Mouse (Mus musculus) intestine, postnatal 0 days (tissue): ENCODE results near the gene B4galt2. TPM values are rescaled to one million over a fixed set of nuclear protein-coding genes. Genes with fewer than 3 reads are reported as not detected.

Experiments used
- ATAC-seq: fragments of 200-750 bp; cut with Nextera tagmentation; 2 replicates; pipeline ENCODE4 v1.8.0; 2017; ENCODE audit warnings: mild to moderate bottlenecking, moderate TSS enrichment, moderate library complexity
- H3K27ac ChIP-seq: fragments of 300-500 bp; sonication (generic); 2 replicates; pipeline ENCODE4 v1.5.1; 2014; ENCODE audit warnings: mild to moderate bottlenecking, low read depth, low read length, moderate library complexity
- H3K27me3 ChIP-seq: fragments of 300-500 bp; sonication (generic); replicated peaks from 2 replicates; pipeline ENCODE4 v1.6.1; 2014; ENCODE audit warnings: low read length, mixed read lengths; ENCODE audit not compliant: control insufficient read depth, insufficient read depth
- H3K36me3 ChIP-seq: fragments of 300-500 bp; sonication (generic); 2 replicates; pipeline ENCODE4 v1.6.1; 2014; ENCODE audit warnings: mild to moderate bottlenecking, moderate library complexity; ENCODE audit not compliant: control insufficient read depth, insufficient read depth
- H3K4me1 ChIP-seq: fragments of 300-500 bp; sonication (generic); replicated peaks from 2 replicates; pipeline ENCODE4 v1.6.1; 2014; ENCODE audit warnings: antibody characterized with exemption, low read length, mixed read lengths; ENCODE audit not compliant: control insufficient read depth, insufficient read depth
- H3K4me2 ChIP-seq: fragments of 300-500 bp; sonication (generic); replicated peaks from 2 replicates; pipeline ENCODE4 v1.6.1; 2014; ENCODE audit warnings: low read depth, mild to moderate bottlenecking, moderate library complexity
- H3K4me3 ChIP-seq: fragments of 300-500 bp; sonication (generic); 2 replicates; pipeline ENCODE4 v1.5.1; 2014; ENCODE audit warnings: low read depth, low read length
- H3K9ac ChIP-seq: fragments of 300-500 bp; sonication (generic); 2 replicates; pipeline ENCODE4 v1.6.1; 2014; ENCODE audit warnings: mild to moderate bottlenecking, low read depth, low read length
- H3K9me3 ChIP-seq: fragments of 300-500 bp; sonication (generic); 2 replicates; pipeline ENCODE4 v1.6.1; 2016; ENCODE audit warnings: mixed run types; ENCODE audit not compliant: control insufficient read depth
- CTCF ChIP-seq: sonication (generic); IDR thresholded peaks from 2 replicates; pipeline ENCODE4 v1.5.1; 2016; ENCODE audit warnings: low read depth, mild to moderate bottlenecking, control low read depth, antibody characterized with exemption, moderate library complexity
- WGBS: fragments of 180-500 bp; shearing (Covaris S2); extraction: QIAGEN DNeasy Blood & Tissue Kit; methylation state at CpG from one replicate; pipeline ENCODE4 v1.1.7; 2014; 5-methylcytosine and 5-hydroxymethylcytosine counted together
- polyA plus RNA-seq: library from polyadenylated mRNA; unstranded; fragments of >200 nt; fragmentation: Nextera tagmentation; extraction: Ambion mirVana; gene quantifications from 2 replicates; pipeline ENCODE4 v1.2.1, GENCODE M21; 2015

Gene B4galt2
- polyA plus RNA-seq, 1 experiment from 2014 or later = 8.7 TPM

- TF ChIP-seq CTCF = no peak
- ATAC-seq = no peak
- no peak overlapping the region for H3K9ac ChIP-seq
- no peak overlapping the region for H3K4me3 ChIP-seq
- H3K9me3 ChIP-seq = no peaks in the 10 kb centered on the region
- peaks cover 24% of the 10 kb centered on the region for H3K36me3 ChIP-seq
- H3K27ac ChIP-seq = no peak overlapping the region
- 93% methylated on average over 6 of the region's 6 CpGs for WGBS
- no peaks in the 10 kb centered on the region for H3K27me3 ChIP-seq
- no peak overlapping the region for H3K4me2 ChIP-seq
- H3K4me1 ChIP-seq = 0 out of 2 replicates have a peak, but pooled peaks cover 2% of the 10 kb centered on the region
Measured at GRCm38 (mm10) chr4:117896031-117896430, 12.7 kb upstream of the B4galt2 start.

GRCm38 (mm10) chr4:117895339-117895738, 12.1 kb upstream of the B4galt2 start:
- no peak for TF ChIP-seq CTCF
- H3K4me2 ChIP-seq = no peak overlapping the region

GRCm38 (mm10) chr4:117894601-117895000, 11.3 kb upstream of the B4galt2 start:
- Histone ChIP-seq H3K27ac (no peak overlapping the region), H3K4me2 (no peak overlapping the region), H3K36me3 (peaks cover 15% of the 10 kb centered on the region), H3K4me1 (0 out of 2 replicates have a peak, but pooled peaks cover 2% of the 10 kb centered on the region), H3K9ac (no peak overlapping the region), H3K4me3 (no peak overlapping the region), H3K27me3 (no peaks in the 10 kb centered on the region), H3K9me3 (no peaks in the 10 kb centered on the region)
- 82% methylated on average over 7 of the region's 8 CpGs for WGBS
- TF ChIP-seq CTCF = no peak
- ATAC-seq = no peak

More at GRCm38 (mm10) chr4:117895339-117895738, 12.1 kb upstream of the B4galt2 start:
- no peak for ATAC-seq
- Histone ChIP-seq H3K4me1 (0 out of 2 replicates have a peak, but pooled peaks cover 2% of the 10 kb centered on the region), H3K27me3 (no peaks in the 10 kb centered on the region), H3K9me3 (no peaks in the 10 kb centered on the region), H3K9ac (no peak overlapping the region), H3K36me3 (peaks cover 17% of the 10 kb centered on the region), H3K4me3 (no peak overlapping the region), H3K27ac (no peak overlapping the region)
- WGBS = 77% methylated on average over 7 of the region's 7 CpGs

- 0 out of 2 replicates have a peak, but pooled peaks cover 2% of the 10 kb centered on the region for H3K4me1 ChIP-seq
- peaks cover 12% of the 10 kb centered on the region; the same call in 1 of the 2 replicates for H3K36me3 ChIP-seq
- H3K4me2 ChIP-seq = no peak overlapping the region
- no peak overlapping the region for H3K9ac ChIP-seq
- WGBS = 16% methylated on average over 9 of the region's 9 CpGs
- no peak for TF ChIP-seq CTCF
- no peak for ATAC-seq
- no peaks in the 10 kb centered on the region for H3K9me3 ChIP-seq
- no peaks in the 10 kb centered on the region for H3K27me3 ChIP-seq
- no peak overlapping the region for H3K4me3 ChIP-seq
- H3K27ac ChIP-seq = no peak overlapping the region
Measured at GRCm38 (mm10) chr4:117893376-117893775, 10.1 kb upstream of the B4galt2 start.

- under 1% methylated on average over 21 of the region's 21 CpGs for WGBS
- Histone ChIP-seq H3K4me1 (0 out of 2 replicates have a peak, but pooled peaks cover 2% of the 10 kb centered on the region), H3K4me3 (peak within 1 kb of the TSS; percentile 79), H3K9me3 (no peaks in the 10 kb centered on the region), H3K9ac (peak within 1 kb of the TSS; percentile 26; the same call in 1 of the 2 replicates), H3K27ac (no peak within 1 kb of the TSS), H3K36me3 (peaks cover 8% of the 10 kb centered on the region; the same call in 1 of the 2 replicates), H3K4me2 (peak within 1 kb of the TSS; percentile 95), H3K27me3 (no peaks in the 10 kb centered on the region)
- TF ChIP-seq CTCF = no peak
- ATAC-seq = peak; percentile 83
Measured at GRCm38 (mm10) chr4:117891738-117892161, 8.5 kb upstream of the B4galt2 start, which contains the start of gene Dph2. TSS of gene Dph2 (minus strand) at chr4:117892032.

GRCm38 (mm10) chr4:117890750-117891149, 7.5 kb upstream of the B4galt2 start:
- ATAC-seq = no peak
- WGBS = 91% methylated on average over 8 of the region's 8 CpGs
- Histone ChIP-seq H3K9ac (no peak overlapping the region), H3K36me3 (peaks cover 8% of the 10 kb centered on the region; the same call in 1 of the 2 replicates), H3K9me3 (no peaks in the 10 kb centered on the region), H3K27me3 (no peaks in the 10 kb centered on the region), H3K4me3 (no peak overlapping the region), H3K4me2 (no peak overlapping the region; the same call in 1 of the 2 replicates), H3K4me1 (0 out of 2 replicates have a peak, but pooled peaks cover 6% of the 10 kb centered on the region), H3K27ac (no peak overlapping the region)
- TF ChIP-seq CTCF = no peak
